Mouse (Mus musculus) intestine, postnatal 0 days (tissue): ENCODE measurements around the gene D130043K22Rik. TPM values are rescaled to one million over a fixed set of nuclear protein-coding genes. Genes with fewer than 3 reads are reported as not detected.

Source experiments
- ATAC-seq: fragments of 200-750 bp; cut with Nextera tagmentation; 2 replicates; pipeline ENCODE4 v1.8.0; 2017; ENCODE audit warnings: mild to moderate bottlenecking, moderate TSS enrichment, moderate library complexity
- H3K27ac ChIP-seq: fragments of 300-500 bp; sonication (generic); 2 replicates; pipeline ENCODE4 v1.5.1; 2014; ENCODE audit warnings: mild to moderate bottlenecking, low read depth, low read length, moderate library complexity
- H3K27me3 ChIP-seq: fragments of 300-500 bp; sonication (generic); replicated peaks from 2 replicates; pipeline ENCODE4 v1.6.1; 2014; ENCODE audit warnings: low read length, mixed read lengths; ENCODE audit not compliant: control insufficient read depth, insufficient read depth
- H3K36me3 ChIP-seq: fragments of 300-500 bp; sonication (generic); 2 replicates; pipeline ENCODE4 v1.6.1; 2014; ENCODE audit warnings: mild to moderate bottlenecking, moderate library complexity; ENCODE audit not compliant: control insufficient read depth, insufficient read depth
- H3K4me1 ChIP-seq: fragments of 300-500 bp; sonication (generic); replicated peaks from 2 replicates; pipeline ENCODE4 v1.6.1; 2014; ENCODE audit warnings: antibody characterized with exemption, low read length, mixed read lengths; ENCODE audit not compliant: control insufficient read depth, insufficient read depth
- H3K4me2 ChIP-seq: fragments of 300-500 bp; sonication (generic); replicated peaks from 2 replicates; pipeline ENCODE4 v1.6.1; 2014; ENCODE audit warnings: low read depth, mild to moderate bottlenecking, moderate library complexity
- H3K4me3 ChIP-seq: fragments of 300-500 bp; sonication (generic); 2 replicates; pipeline ENCODE4 v1.5.1; 2014; ENCODE audit warnings: low read depth, low read length
- H3K9ac ChIP-seq: fragments of 300-500 bp; sonication (generic); 2 replicates; pipeline ENCODE4 v1.6.1; 2014; ENCODE audit warnings: mild to moderate bottlenecking, low read depth, low read length
- H3K9me3 ChIP-seq: fragments of 300-500 bp; sonication (generic); 2 replicates; pipeline ENCODE4 v1.6.1; 2016; ENCODE audit warnings: mixed run types; ENCODE audit not compliant: control insufficient read depth
- CTCF ChIP-seq: sonication (generic); IDR thresholded peaks from 2 replicates; pipeline ENCODE4 v1.5.1; 2016; ENCODE audit warnings: low read depth, mild to moderate bottlenecking, control low read depth, antibody characterized with exemption, moderate library complexity
- WGBS: fragments of 180-500 bp; shearing (Covaris S2); extraction: QIAGEN DNeasy Blood & Tissue Kit; methylation state at CpG from one replicate; pipeline ENCODE4 v1.1.7; 2014; 5-methylcytosine and 5-hydroxymethylcytosine counted together
- polyA plus RNA-seq: library from polyadenylated mRNA; unstranded; fragments of >200 nt; fragmentation: Nextera tagmentation; extraction: Ambion mirVana; gene quantifications from 2 replicates; pipeline ENCODE4 v1.2.1, GENCODE M21; 2015

The D130043K22Rik gene
- polyA plus RNA-seq, 1 experiment from 2014 or later: 1.5 TPM

DNA sequence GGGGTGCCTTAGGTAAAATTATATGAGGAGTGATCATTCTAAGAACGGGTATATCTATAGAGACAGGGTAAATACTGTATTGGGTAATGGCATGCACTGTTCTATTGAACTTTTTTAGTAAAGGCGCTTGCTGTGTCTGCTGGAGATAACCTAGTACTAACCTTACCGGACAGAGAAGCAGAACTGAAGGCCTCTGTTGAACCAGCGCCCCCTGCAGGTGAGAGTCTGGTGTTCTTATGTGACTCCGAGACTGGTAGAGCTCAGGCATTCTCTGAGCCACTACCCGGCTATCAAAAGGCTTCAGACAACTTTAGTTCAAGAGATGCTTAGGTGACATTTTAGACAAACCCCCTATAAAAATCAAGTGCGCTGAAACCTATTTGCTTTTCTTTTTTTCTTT, 17.6 kb downstream of the D130043K22Rik start:
- WGBS: 65% methylated on average over 7 of the region's 7 CpGs
- no peak for ATAC-seq
- H3K36me3 ChIP-seq: no peaks in the 10 kb centered on the region
- H3K4me2 ChIP-seq: no peak overlapping the region
- peaks cover 8% of the 10 kb centered on the region; the same call in 1 of the 2 replicates for H3K4me1 ChIP-seq
- TF ChIP-seq CTCF: peak; percentile 72
- H3K4me3 ChIP-seq: no peak overlapping the region
- no peak overlapping the region for H3K27ac ChIP-seq
- no peaks in the 10 kb centered on the region for H3K27me3 ChIP-seq
- no peaks in the 10 kb centered on the region for H3K9me3 ChIP-seq
- H3K9ac ChIP-seq: no peak overlapping the region

DNA sequence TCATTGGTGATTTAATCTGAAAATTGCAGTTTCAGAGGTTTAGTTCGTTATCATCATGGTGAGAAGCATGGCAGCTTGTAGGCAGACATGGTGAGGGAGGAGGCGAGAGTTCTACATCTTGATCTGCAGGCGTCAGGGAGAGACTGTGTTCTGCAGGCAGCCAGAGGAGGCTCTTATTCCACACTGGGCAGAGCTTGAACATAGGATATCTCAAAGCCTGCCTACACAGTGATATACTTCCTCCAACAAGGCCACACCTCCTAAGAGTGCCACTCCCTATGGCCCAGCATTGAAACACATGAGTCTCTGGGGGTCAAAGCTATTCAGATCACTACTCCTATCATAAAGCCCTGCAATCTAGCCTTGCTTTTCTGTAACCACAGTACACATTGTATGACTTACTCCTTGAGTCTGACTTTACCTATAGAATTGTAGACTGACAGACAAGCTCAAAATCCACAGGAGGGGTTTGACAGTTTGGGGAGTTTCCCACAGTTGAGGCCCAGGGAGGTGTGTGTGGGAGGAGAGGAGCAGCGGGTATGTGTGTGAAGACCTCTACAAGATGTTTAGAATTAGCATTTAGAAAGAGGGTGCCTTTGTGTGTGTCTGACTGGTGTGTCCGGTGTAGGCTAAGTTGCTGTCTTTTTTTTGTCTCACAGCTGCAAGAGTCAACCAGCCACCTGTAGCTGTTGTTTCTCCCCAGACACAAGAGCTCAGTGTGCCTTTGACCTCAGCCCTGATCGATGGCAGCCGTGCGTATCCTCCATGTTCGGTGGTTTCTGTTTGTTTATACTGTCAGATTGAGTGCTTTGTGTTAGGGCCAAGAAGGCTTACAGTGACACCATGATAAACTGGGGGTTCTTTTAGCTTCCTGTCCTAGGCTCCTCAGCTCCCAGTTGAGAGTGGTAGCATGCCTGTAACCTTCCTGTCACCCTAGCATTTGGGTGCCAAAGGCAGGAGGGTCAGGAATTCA, 21.8 kb downstream of the D130043K22Rik start:
- Histone ChIP-seq H3K4me2 (no peak overlapping the region), H3K27ac (peak overlapping the region; percentile 66), H3K36me3 (no peaks in the 10 kb centered on the region), H3K9me3 (no peaks in the 10 kb centered on the region), H3K27me3 (no peaks in the 10 kb centered on the region), H3K9ac (no peak overlapping the region), H3K4me3 (no peak overlapping the region), H3K4me1 (peaks cover 5% of the 10 kb centered on the region; the same call in 1 of the 2 replicates)
- 42% methylated on average over 9 of the region's 9 CpGs for WGBS
- peak; percentile 93 for ATAC-seq
- peak; percentile 42 for TF ChIP-seq CTCF

DNA sequence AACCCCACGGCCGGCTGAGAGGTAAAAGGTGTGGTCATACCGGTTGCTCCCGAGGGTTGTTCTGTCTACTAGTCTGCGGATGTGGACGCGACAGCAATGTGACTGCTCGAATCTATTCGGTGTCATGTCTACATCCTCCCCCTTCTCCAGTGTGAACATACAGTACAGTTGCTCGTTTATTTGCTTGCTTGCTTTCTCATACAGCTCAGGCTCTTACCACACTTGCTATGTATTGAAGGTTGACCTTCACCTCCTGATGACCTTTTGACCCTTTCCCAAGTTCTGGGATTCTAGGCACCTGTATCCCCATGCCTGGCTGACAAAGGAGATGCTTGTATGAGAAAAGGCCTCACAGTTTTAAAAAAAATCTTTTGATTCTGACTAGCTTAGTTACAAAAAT, 22.9 kb downstream of the D130043K22Rik start:
- no peaks in the 10 kb centered on the region for H3K27me3 ChIP-seq
- WGBS: 87% methylated on average over 10 of the region's 10 CpGs
- H3K27ac ChIP-seq: no peak overlapping the region
- no peak overlapping the region for H3K4me3 ChIP-seq
- no peak overlapping the region for H3K4me2 ChIP-seq
- no peak for ATAC-seq
- H3K9me3 ChIP-seq: no peaks in the 10 kb centered on the region
- no peak overlapping the region for H3K9ac ChIP-seq
- H3K4me1 ChIP-seq: peaks cover 5% of the 10 kb centered on the region; the same call in 1 of the 2 replicates
- H3K36me3 ChIP-seq: no peaks in the 10 kb centered on the region
- no peak for TF ChIP-seq CTCF

DNA sequence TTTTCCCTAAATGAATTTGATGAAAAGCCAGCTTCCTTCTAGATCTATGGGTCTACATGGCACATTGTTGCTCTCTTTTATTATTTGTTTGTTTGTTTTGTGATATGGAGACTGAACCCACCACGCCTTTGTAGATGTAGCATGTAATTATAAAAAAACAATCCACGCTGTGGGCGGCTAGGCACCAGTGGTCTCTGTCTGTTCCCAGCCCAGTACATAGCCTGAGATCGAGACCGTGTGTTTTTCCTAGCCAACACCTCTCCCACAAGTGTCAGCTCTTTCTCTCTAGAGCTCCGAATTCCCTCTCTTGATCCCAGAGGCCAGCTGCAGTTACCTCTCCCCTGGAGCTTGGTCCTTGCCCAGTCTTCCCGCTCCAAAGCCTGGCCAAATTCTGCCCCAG, 23.3 kb downstream of the D130043K22Rik start:
- H3K4me3 ChIP-seq: no peak overlapping the region
- no peak overlapping the region for H3K4me2 ChIP-seq
- WGBS: 90% methylated on average over 7 of the region's 7 CpGs
- no peaks in the 10 kb centered on the region for H3K9me3 ChIP-seq
- ATAC-seq: no peak
- H3K4me1 ChIP-seq: peaks cover 5% of the 10 kb centered on the region; the same call in 1 of the 2 replicates
- H3K27me3 ChIP-seq: no peaks in the 10 kb centered on the region
- H3K36me3 ChIP-seq: no peaks in the 10 kb centered on the region
- no peak overlapping the region for H3K9ac ChIP-seq
- H3K27ac ChIP-seq: no peak overlapping the region
- TF ChIP-seq CTCF: no peak

DNA sequence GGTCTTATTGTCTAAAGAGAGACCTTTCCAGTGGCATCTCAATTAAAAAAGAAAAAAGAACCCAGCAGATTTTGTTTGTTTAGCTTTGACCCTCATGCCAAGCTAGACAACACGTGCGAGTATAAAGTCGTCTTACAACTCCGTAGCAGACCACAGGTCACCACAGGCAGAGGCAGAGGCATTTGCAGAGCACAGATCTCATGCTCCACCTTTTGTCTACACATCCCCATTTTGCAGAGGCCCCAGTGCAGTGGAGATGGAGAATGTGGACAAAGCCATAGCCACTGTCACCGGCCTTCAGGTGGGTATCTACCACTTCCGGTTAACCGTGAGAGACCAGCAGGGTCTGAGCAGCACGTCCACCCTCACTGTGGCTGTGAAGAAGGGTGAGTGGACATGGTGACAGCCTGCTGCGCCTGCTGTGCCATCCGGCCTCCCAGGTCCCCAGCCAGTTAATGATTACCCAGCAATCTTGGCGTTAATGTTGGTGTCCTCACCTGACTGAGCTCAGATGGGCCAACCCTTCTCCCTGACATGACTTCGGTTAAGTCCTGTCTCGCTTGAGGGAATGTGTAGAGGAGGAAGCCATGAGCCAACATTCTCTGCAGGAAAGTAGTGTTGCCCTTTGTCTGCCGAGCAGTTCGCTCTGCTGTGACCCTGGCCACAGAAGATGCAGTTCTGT, 34.6 kb downstream of the D130043K22Rik start:
- H3K27me3 ChIP-seq: no peaks in the 10 kb centered on the region
- H3K9ac ChIP-seq: no peak overlapping the region
- 0 out of 2 replicates have a peak, but pooled peaks cover 4% of the 10 kb centered on the region for H3K36me3 ChIP-seq
- H3K9me3 ChIP-seq: 0 out of 2 replicates have a peak, but pooled peaks cover 2% of the 10 kb centered on the region
- 0 out of 2 replicates have a peak, but pooled peaks cover 3% of the 10 kb centered on the region for H3K4me1 ChIP-seq
- peak; percentile 82 for ATAC-seq
- H3K4me3 ChIP-seq: no peak overlapping the region
- TF ChIP-seq CTCF: no peak
- H3K27ac ChIP-seq: peak overlapping the region; percentile 93
- 45% methylated on average over 15 of the region's 15 CpGs for WGBS
- peak overlapping the region; percentile 24; the same call in 1 of the 2 replicates for H3K4me2 ChIP-seq

DNA sequence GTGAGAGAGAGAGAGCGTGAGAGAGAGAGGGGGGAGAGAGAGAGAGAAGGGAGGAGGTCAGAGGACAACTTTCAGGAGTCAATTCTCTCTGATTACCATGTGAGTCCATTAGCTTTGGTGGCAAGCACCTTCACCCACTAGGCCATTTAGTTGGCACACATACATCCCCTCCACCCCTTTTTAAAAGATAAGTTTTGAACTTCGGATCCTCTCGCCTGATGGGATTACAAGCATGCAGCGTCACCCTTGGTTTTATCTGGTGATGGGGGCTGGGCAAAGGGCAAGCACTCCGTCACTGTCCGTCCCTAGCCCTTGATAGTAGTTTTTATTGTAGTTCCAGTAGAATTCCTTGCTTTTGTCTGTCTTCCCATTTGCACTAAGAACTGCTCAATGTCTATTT, 35.3 kb downstream of the D130043K22Rik start:
- H3K4me2 ChIP-seq: peak overlapping the region; percentile 24; the same call in 1 of the 2 replicates
- peak; percentile 85 for ATAC-seq
- 0 out of 2 replicates have a peak, but pooled peaks cover 3% of the 10 kb centered on the region for H3K4me1 ChIP-seq
- no peak overlapping the region for H3K4me3 ChIP-seq
- TF ChIP-seq CTCF: no peak
- no peak overlapping the region for H3K9ac ChIP-seq
- H3K27ac ChIP-seq: peak overlapping the region; percentile 93
- H3K27me3 ChIP-seq: no peaks in the 10 kb centered on the region
- H3K9me3 ChIP-seq: 0 out of 2 replicates have a peak, but pooled peaks cover 2% of the 10 kb centered on the region
- 0 out of 2 replicates have a peak, but pooled peaks cover 8% of the 10 kb centered on the region for H3K36me3 ChIP-seq
- 35% methylated on average over 6 of the region's 6 CpGs for WGBS
